Mouse (Mus musculus) E14TG2a.4 (cell line): ENCODE results near the gene Sgpp2.

Experiments used
- H3K27me3 ChIP-seq: 2 replicates; pipeline ENCODE4 v1.6.1; 2014; ENCODE audit warnings: low read length, control low read depth; ENCODE audit not compliant: insufficient read depth
- H3K36me3 ChIP-seq: 2 replicates; pipeline ENCODE4 v1.6.1; 2014; ENCODE audit warnings: low read length, control low read depth; ENCODE audit not compliant: insufficient read depth
- H3K4me1 ChIP-seq: replicated peaks from 2 replicates; pipeline ENCODE4 v1.6.1; 2014; ENCODE audit warnings: low read depth, low read length, control low read depth
- H3K4me3 ChIP-seq: replicated peaks from 2 replicates; pipeline ENCODE4 v1.5.1; 2014; ENCODE audit warnings: mild to moderate bottlenecking, low read length
- H3K9me3 ChIP-seq: 2 replicates; pipeline ENCODE4 v1.6.1; 2014; ENCODE audit warnings: low read length, control low read depth
- CTCF ChIP-seq: conservative IDR thresholded peaks from 2 replicates; pipeline ENCODE4 v1.5.1; 2014; ENCODE audit warnings: low read length
- NANOG ChIP-seq: IDR thresholded peaks from 2 replicates; pipeline ENCODE4 v1.6.1; 2014; ENCODE audit warnings: borderline replicate concordance, low read length, mixed read lengths
- POU5F1 ChIP-seq: IDR thresholded peaks from 2 replicates; pipeline ENCODE4 v1.6.1; 2014; ENCODE audit warnings: low read length, borderline replicate concordance

Gene Sgpp2

DNA sequence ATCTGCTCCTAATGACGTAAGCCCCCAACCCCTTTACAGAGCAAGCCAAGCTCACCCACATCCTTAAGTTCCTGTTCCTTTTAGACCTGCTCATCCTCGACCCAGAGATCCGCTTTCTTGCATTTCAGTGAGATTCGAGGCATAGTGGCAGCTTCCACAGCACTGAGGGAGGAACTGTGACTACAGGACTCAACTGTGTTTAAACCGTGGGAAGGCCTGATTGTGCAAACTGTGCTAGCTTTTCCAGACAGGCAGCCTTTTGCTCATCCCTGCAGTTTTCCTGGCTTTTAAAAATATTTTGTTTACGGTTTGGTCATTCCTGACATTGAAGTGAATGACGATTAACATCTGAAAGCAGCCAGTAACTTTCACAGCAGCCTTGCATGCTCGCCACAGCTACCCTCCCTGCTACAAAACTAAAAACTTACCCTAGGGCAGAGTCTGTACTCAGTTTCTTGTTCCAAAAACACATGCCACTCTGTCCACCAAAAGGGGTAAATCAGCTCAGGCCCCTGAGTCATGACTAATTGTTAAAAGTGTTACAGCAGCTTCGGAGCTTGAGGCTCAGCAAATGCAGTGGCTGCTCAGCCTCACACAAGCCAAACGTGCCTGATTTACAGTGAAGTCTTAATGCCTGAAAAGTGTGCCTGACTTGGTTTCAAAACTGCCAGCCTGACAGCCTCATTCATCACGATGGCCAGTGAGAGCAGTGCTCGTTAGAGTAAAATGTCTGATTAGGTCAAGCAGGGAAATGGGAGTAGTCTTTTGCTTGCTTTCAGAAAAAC is 141.1 kb downstream of the Sgpp2 start:
- H3K36me3 ChIP-seq: peaks cover 91% of the 10 kb centered on the region
- no peaks in the 10 kb centered on the region for H3K9me3 ChIP-seq
- H3K4me3 ChIP-seq: no peak overlapping the region
- no peaks in the 10 kb centered on the region for H3K27me3 ChIP-seq
- peaks cover 8% of the 10 kb centered on the region; the same call in 1 of the 2 replicates for H3K4me1 ChIP-seq
- TF ChIP-seq POU5F1 (no peak), NANOG (no peak), CTCF (no peak)

- Histone ChIP-seq H3K4me1 (peaks cover 8% of the 10 kb centered on the region; the same call in 1 of the 2 replicates), H3K27me3 (no peaks in the 10 kb centered on the region), H3K36me3 (peaks cover 92% of the 10 kb centered on the region), H3K4me3 (no peak overlapping the region), H3K9me3 (no peaks in the 10 kb centered on the region)
- TF ChIP-seq NANOG: no peak
- no peak for TF ChIP-seq POU5F1
- no peak for TF ChIP-seq CTCF
These were observed 142.4 kb downstream of the Sgpp2 start for GRCm38 (mm10) chr1:78452544-78452943.

- H3K9me3 ChIP-seq: no peaks in the 10 kb centered on the region
- H3K36me3 ChIP-seq: peaks cover 92% of the 10 kb centered on the region
- TF ChIP-seq POU5F1: no peak
- TF ChIP-seq CTCF: no peak
- TF ChIP-seq NANOG: no peak
- H3K4me1 ChIP-seq: peaks cover 8% of the 10 kb centered on the region; the same call in 1 of the 2 replicates
- no peaks in the 10 kb centered on the region for H3K27me3 ChIP-seq
- no peak overlapping the region for H3K4me3 ChIP-seq
These were observed 143.7 kb downstream of the Sgpp2 start for GRCm38 (mm10) chr1:78453886-78454285.

- Histone ChIP-seq H3K4me1 (peaks cover 8% of the 10 kb centered on the region; the same call in 1 of the 2 replicates), H3K27me3 (no peaks in the 10 kb centered on the region), H3K9me3 (no peaks in the 10 kb centered on the region), H3K4me3 (no peak overlapping the region), H3K36me3 (peaks cover 96% of the 10 kb centered on the region)
- TF ChIP-seq POU5F1 (no peak), CTCF (peak; percentile 72)
These were observed 144.5 kb downstream of the Sgpp2 start for GRCm38 (mm10) chr1:78454659-78455058.
